Mouse (Mus musculus) small intestine, adult 2 months (tissue): ENCODE results near the gene Pml.

Experiments used
- CTCF ChIP-seq: fragments of 200-500 bp; IDR thresholded peaks from 2 replicates; pipeline ENCODE4 v1.5.1; 2012; ENCODE audit warnings: low read depth, mild to moderate bottlenecking, control low read depth, inconsistent platforms, low read length, moderate library complexity, mixed read lengths; ENCODE audit not compliant: insufficient replicate concordance, insufficient read length; ENCODE audit errors: extremely low read depth
- POLR2A ChIP-seq: fragments of 200-500 bp; IDR thresholded peaks from 2 replicates; pipeline ENCODE4 v1.6.1; 2012; ENCODE audit warnings: low read depth, mild to moderate bottlenecking, control low read depth, inconsistent platforms, low read length, moderate library complexity

- no peak for TF ChIP-seq CTCF
- no peak for TF ChIP-seq POLR2A
These were observed 7.7 kb downstream of the Pml start for GRCm38 (mm10) chr9:58241780-58242485.
